Mouse (Mus musculus): ENCODE measurements around the gene Rabl6.

The Rabl6 gene

GRCm38 (mm10) chr2:25581294-25581864 is 26.9 kb downstream of the Rabl6 start, which contains the start of gene Ajm1:
Gene Ajm1 (minus strand): TSS chr2:25581757.
- POLR2A ChIA-PET, result interaction anchor here (0.7 to 7.3 kb wide), 23 partner anchors 8 to 309 kb away, joined by 3 to 48 read pairs (median 5); partner anchors contain the start of genes Edf1 (in 2 of the 4), Rabl6 (in 2 of the 4), Traf2 (in 2 of the 4) and Anapc2 (in 1 of the 4)
- CTCF ChIA-PET, result interaction anchor here (0.5 to 5.9 kb wide), 85 partner anchors 8 to 595 kb away, joined by 3 to 64 read pairs (median 4); partner anchors contain the start of genes Tmem141 (in 3 of the 4), Traf2 (in 3 of the 4), Edf1 (in 2 of the 4) and Fut7 (in 2 of the 4)

- POLR2A ChIA-PET, result interaction anchor here (0.6 to 7.3 kb wide), 16 partner anchors 8 to 44 kb away, joined by 3 to 48 read pairs (median 6); partner anchors contain the start of genes Edf1 (in 2 of the 4), Traf2 (in 2 of the 4) and Rabl6 (in 1 of the 4)
- CTCF ChIA-PET, result interaction anchor here (0.7 to 5.9 kb wide), 44 partner anchors 9 to 1632 kb away, joined by 3 to 64 read pairs (median 4); partner anchors contain the start of genes Tmem141 (in 3 of the 4), Edf1 (in 2 of the 4), Fut7 (in 2 of the 4) and Traf2 (in 2 of the 4)
Observed at GRCm38 (mm10) chr2:25580621-25581101, 27.7 kb downstream of the Rabl6 start.

- CTCF ChIA-PET, result interaction anchor here in 2 of 4 experiments (0.7 to 5.9 kb wide), 16 partner anchors 8 to 1633 kb away, joined by 3 to 64 read pairs (median 4); partner anchors contain the start of genes Tmem141 (in 2 of the 2), Edf1 (in 1 of the 2) and Fut7 (in 1 of the 2)
- POLR2A ChIA-PET, result interaction anchor here in 3 of 4 experiments (0.6 to 7.3 kb wide), 17 partner anchors 8 to 119 kb away, joined by 3 to 48 read pairs (median 6); partner anchors contain the start of genes Edf1 (in 2 of the 3), Rabl6 (in 2 of the 3), Traf2 (in 2 of the 3) and Paxx (in 1 of the 3)
Observed at GRCm38 (mm10) chr2:25579737-25580460, 28.4 kb downstream of the Rabl6 start.

DNA sequence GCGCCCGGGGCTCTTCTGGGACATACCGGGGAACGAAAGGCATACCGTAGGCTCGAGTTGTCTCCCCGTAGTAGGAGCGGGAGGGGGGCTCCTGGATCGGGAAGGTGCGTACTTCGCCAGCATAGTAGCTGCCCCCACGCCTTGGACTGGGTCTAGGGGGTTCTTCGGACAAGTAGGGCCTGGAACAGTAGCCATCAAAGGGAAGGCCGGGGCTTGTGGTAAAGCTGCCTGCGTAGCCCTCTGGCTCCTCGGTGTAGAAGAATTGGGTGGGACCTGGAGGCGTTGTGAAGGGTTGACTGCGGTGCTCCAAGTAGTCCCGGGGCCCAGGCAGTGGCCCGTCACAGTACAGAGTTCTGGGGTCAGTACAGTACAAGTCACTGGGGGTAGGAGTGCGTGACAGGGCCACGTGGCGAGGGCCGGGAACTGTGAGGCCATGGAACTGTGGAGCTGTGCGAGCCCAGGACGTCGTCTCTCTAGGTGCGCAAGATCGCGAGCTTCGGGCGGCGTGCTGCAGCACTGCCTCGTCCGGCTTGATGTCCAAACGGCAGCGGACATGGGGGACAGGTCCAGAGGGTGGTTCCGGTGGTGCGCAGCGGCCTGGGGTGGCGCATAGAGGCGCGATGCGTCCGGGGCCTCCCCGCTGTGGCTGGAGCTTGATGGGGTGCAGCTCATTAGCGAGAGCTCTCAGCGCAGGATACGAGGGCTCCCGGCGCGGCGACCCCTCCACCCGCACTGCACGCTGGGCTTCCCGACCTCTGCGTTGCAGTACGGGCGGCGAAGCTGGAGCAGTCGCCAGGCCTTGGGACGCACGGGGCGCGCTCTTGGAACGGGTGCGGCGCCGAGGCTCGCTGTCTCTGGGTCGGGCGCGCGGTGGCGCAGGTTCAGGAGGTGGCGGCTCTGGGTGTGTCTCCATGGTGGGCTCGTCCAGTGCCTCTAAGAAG is 29.3 kb downstream of the Rabl6 start:
- POLR2A ChIA-PET, result interaction anchor here in 3 of 4 experiments (0.9 to 7.3 kb wide), 16 partner anchors 9 to 317 kb away, joined by 3 to 48 read pairs (median 6); partner anchors contain the start of genes Edf1 (in 2 of the 3), Rabl6 (in 2 of the 3), Traf2 (in 2 of the 3) and Paxx (in 1 of the 3)

DNA sequence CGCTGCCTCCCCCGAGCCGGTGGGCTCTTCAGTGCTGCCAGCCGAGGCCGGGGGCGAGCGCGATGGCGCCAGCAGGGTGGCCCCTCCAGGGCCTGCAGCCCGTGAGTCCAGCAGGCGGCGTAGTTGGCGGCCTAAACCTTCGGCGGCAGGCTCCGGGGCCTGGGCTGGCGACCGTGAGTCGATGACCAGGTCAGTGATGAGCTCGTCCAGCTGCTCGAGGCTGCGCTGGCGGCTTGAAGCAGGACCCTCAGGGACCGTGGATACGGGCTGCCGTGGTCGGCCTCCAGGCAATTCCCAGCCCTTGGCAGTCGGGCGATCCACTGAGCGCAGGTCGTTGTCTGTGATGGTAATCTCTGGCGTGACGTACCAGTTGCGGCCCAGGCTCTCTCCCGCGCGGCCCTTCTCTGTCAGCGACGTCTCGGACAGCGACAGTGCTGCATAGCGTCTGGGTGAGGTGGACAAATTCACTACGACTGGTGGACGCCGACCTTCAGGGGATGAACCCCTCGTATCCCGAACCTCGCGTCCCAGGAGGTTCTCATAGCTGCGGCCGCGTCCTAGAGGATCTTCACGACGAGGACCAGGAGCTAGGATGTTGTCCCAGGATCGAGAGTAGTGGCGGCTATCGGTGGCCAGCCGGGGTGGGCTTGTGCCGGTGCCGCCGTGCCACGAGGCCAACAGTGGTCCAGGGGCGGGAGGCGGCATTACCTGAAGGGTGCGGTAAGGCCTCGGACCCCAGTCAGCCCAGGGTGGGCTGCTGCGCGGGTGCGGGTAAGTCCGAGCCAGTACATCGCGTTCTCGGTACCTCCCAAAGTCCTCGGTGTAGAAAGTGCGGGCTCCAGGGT is 30.1 kb downstream of the Rabl6 start:
- ChIA-PET POLR2A (interaction anchor here in 3 of 4 experiments (0.8 to 7.3 kb wide), 12 partner anchors 10 to 316 kb away, joined by 3 to 48 read pairs (median 8); partner anchors contain the start of genes Edf1 (in 2 of the 3), Rabl6 (in 1 of the 3) and Tprn (in 1 of the 3)), CTCF (interaction anchor here in 2 of 4 experiments (0.6 to 1.6 kb wide), 6 partner anchors 14 to 365 kb away, joined by 3 to 7 read pairs (median 4); partner anchors contain the start of gene Edf1 (in 1 of the 2))

More for the DNA sequence above, 29.3 kb downstream of the Rabl6 start:
- CTCF ChIA-PET, result interaction anchor here in 2 of 4 experiments (0.6 to 5.9 kb wide), 9 partner anchors 9 to 183 kb away, joined by 3 to 64 read pairs (median 4); partner anchors contain the start of gene Edf1 (in 1 of the 2)

DNA sequence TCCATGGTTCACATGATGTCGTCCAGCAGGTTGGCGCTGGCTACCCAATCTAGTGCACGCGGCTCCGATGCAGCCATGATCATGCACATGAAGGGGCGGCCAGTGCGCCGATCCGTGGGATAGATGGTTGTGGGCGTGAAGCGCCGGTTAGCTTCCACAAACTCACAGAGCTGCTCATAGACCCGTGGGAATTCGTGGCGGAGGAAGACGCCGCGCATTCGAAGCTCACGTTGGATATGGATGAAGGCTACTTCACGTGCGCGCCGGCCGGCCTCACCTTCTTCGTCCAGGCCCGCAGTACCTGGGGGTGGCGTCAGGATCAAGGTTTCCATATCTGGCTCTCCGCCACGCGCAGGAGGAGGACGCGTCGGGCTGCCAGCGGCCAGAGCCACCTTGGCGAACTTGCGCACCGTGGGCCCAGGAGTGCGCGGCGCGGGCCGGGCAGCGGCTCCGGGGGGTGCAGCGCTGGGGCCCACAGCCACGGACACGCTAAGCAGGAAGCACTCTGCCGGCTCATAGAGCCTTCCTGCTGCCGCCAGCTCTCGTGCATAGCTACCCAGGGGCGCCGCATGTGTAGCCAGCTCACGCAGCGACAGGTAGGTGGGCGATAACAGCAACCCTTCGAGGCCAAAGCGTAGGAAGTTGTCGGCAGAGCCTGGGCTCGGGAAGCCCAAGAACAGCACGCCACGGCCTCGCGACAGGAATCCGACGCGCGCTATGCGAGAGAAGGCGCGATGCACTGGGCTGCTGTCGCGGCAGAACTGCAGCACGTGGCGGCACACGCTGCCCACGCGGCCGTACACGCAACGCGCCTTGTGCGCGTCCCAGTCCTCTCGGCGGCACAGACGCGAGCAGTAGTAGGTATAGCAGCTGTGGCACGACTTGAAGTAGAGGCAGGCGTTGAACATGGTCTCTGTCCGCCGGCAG is 31.1 kb downstream of the Rabl6 start:
- POLR2A ChIA-PET, result interaction anchor here (0.6 to 7.3 kb wide), 15 partner anchors 10 to 337 kb away, joined by 3 to 48 read pairs (median 5); partner anchors contain the start of genes Edf1 (in 2 of the 4) and Traf2 (in 2 of the 4)
- CTCF ChIA-PET, result interaction anchor here in 3 of 4 experiments (0.6 to 2.1 kb wide), 5 partner anchors 15 to 917 kb away, joined by 3 to 6 read pairs (median 3); partner anchors contain the start of gene Edf1 (in 1 of the 3)

DNA sequence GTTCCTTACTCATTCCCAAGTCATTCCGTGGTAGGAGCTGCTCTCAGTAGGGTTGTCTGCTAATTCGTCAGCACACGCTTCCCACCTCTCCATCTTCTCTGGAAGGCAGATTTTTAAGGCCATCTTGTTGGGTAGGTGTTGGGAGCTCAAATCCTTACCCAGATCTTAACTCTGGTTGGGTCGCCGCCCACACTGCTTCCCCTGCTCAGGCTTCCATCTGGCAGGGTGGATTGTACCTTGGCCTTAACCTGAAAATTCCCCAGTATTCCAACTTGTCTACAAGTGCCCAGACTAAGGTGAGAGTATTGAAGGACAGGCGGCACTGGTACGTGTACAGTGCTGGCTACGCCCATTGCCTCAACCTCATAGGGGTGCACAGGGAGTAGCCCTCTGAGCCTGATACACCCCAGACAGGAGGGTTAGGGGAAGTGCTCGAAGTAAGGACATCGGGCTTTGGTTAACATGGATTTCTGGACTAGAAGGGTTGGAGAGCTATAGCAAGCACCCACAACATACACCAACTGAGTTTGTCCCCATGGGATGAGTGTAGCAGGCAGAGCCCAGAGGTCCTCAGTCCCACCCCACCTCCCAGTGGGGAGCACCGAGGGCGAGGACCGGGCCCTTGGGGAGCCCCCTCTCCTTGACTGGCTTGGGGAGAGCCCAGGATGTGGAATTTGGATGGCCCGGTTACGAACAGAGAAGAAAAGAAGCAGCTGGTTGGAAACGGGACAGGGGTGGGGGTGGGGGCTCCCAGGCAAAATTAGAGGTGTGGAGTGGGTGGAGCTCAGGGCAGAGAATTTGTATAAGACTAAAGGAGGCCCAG is 32.1 kb downstream of the Rabl6 start:
- POLR2A ChIA-PET, result interaction anchor here (0.6 to 6.8 kb wide), 25 partner anchors 8 to 693 kb away, joined by 3 to 41 read pairs (median 4); partner anchors contain the start of genes Edf1 (in 2 of the 4), Rabl6 (in 2 of the 4), Traf2 (in 2 of the 4) and Ccdc183 (in 1 of the 4)
- CTCF ChIA-PET, result interaction anchor here in 3 of 4 experiments (0.5 to 2.1 kb wide), 8 partner anchors 16 to 918 kb away, joined by 3 to 6 read pairs (median 3); partner anchors contain the start of gene Tprn (in 1 of the 3)

DNA sequence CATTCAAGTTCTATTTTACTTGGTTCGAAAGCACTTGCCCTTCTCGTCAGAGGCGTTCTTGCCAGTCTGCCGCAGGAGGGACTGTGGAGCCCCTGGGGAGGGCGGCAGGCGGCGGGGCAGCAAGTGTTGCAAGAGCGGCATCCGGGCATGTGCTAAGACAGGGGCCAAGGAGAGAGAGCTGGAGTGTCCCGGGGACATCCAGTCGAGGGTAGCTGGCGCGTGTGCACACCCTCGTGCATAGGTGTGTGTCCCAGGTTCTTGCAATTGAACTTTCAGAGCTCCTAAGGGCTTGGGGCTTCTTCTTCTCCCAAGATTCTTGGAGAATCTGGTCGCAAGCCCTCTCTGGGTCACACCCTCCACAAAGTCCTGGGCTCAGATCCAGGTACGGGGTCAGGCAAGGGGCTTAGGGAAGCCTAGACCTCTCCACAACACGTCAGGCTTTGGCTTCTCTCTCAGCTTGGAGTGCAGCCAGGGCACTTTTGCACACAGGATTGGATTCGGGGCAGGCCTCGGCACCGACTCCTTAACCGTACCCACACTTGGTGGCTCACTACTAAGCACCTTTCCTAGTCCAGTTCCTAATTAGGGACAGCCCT is 32.8 kb downstream of the Rabl6 start:
- POLR2A ChIA-PET, result interaction anchor here (0.5 to 6.8 kb wide), 27 partner anchors 8 to 516 kb away, joined by 3 to 41 read pairs (median 5); partner anchors contain the start of genes Edf1 (in 3 of the 4), Rabl6 (in 3 of the 4), Ccdc183 (in 1 of the 4) and Dpp7 (in 1 of the 4)
- CTCF ChIA-PET, result interaction anchor here in 3 of 4 experiments (0.5 to 2.1 kb wide), 10 partner anchors 13 to 313 kb away, joined by 3 to 6 read pairs (median 4); partner anchors contain the start of genes Abca2 (in 1 of the 3) and Tprn (in 1 of the 3)

GRCm38 (mm10) chr2:25574579-25575431 is 33.5 kb downstream of the Rabl6 start, which contains the start of the genes Mamdc4 and Phpt1:
Gene Mamdc4 (minus strand): TSS chr2:25574845.
Gene Phpt1 (minus strand): TSS chr2:25575224.
- POLR2A ChIA-PET, result interaction anchor here (0.5 to 6.8 kb wide), 40 partner anchors 7 to 639 kb away, joined by 3 to 41 read pairs (median 4); partner anchors contain the start of genes Edf1 (in 4 of the 4), Rabl6 (in 4 of the 4), Traf2 (in 2 of the 4) and Ajm1 (in 1 of the 4)
- CTCF ChIA-PET, result interaction anchor here (0.5 to 2.5 kb wide), 16 partner anchors 9 to 275 kb away, joined by 3 to 9 read pairs (median 4); partner anchors contain the start of genes Abca2 (in 1 of the 4) and Edf1 (in 1 of the 4)

DNA sequence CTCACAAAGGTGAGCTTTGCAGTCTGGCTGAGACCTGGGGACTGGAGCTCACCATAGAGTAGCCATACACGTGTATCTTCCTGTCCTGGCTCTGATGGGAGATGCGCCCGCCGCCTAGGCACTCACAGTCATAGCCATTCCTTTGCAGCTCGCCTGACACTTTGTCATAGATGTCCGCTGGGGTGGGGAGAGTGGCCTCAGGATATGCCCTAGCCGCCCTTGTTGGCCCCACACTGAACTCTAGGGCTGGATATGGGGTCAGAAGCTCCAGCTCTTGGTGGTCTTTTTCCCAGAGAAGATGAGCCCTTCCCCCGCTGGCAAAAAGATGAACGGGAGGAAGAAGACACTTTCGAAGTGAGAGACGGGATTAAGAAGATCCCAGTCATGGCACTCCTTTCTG is 34.2 kb downstream of the Rabl6 start:
- CTCF ChIA-PET, result interaction anchor here (0.6 to 2.5 kb wide), 10 partner anchors 9 to 197 kb away, joined by 3 to 9 read pairs (median 4); partner anchors contain the start of genes Abca2 (in 1 of the 4) and Edf1 (in 1 of the 4)

GRCm38 (mm10) chr2:25573068-25573467 is 35.3 kb downstream of the Rabl6 start:
- POLR2A ChIA-PET, result interaction anchor here in 3 of 4 experiments (0.8 to 6.8 kb wide), 11 partner anchors 9 to 26 kb away, joined by 3 to 41 read pairs (median 8); partner anchors contain the start of genes Edf1 (in 3 of the 3), Ajm1 (in 2 of the 3) and Traf2 (in 1 of the 3)
- CTCF ChIA-PET, result interaction anchor here in 2 of 4 experiments (1.4 to 2.5 kb wide), 4 partner anchors 8 to 196 kb away, joined by 3 to 9 read pairs (median 4); partner anchors contain the start of genes Abca2 (in 1 of the 2), Ajm1 (in 1 of the 2) and Edf1 (in 1 of the 2)

More for the DNA sequence above, 34.2 kb downstream of the Rabl6 start:
- POLR2A ChIA-PET, result interaction anchor here (0.6 to 6.8 kb wide), 25 partner anchors 7 to 639 kb away, joined by 3 to 41 read pairs (median 5); partner anchors contain the start of genes Edf1 (in 4 of the 4), Ajm1 (in 2 of the 4), Rabl6 (in 2 of the 4) and Traf2 (in 2 of the 4)
